In genomic region chr8:94745476-94746184, GRCm38 (mm10) we compare ENCODE assay signal across 33 mouse cellular contexts. TPM values are rescaled to one million over a fixed set of nuclear protein-coding genes. Genes with fewer than 3 reads are reported as not detected.
"Had no signal": no experiment of that assay in that cellular context is flagged by ENCODE, and none has a peak within 500 bp of the region (broad histone marks: within the 10 kb centered on the region; RNA-seq: fewer than 3 reads in every experiment).

TSS of gene Ccl22 (plus strand) at chr8:94745590.

- H3K9ac ChIP-seq: forebrain, postnatal 0 days; heart, embryonic 12.5 days; hindbrain, embryonic 13.5 days; hindbrain, embryonic 15.5 days; limb, embryonic 12.5 days had no signal

- H3K27ac ChIP-seq: heart, embryonic 10.5 days; hindbrain, embryonic 13.5 days; hindbrain, embryonic 15.5 days; hindbrain, postnatal 0 days; layer of hippocampus, adult 2 months; left cerebral cortex, adult 2 months; limb, embryonic 10.5 days; limb, embryonic 12.5 days had no signal

- H3K27me3 ChIP-seq: hindbrain, embryonic 15.5 days; limb, embryonic 12.5 days had no signal

- H3K9me3 ChIP-seq: heart, embryonic 10.5 days; hindbrain, embryonic 13.5 days; hindbrain, embryonic 15.5 days; limb, embryonic 10.5 days had no signal

- H3K4me2 ChIP-seq: heart, embryonic 12.5 days; hindbrain, embryonic 13.5 days; hindbrain, embryonic 15.5 days; limb, embryonic 12.5 days had no signal

- H3K36me3 ChIP-seq: heart, embryonic 10.5 days; heart, embryonic 12.5 days; hindbrain, embryonic 13.5 days; hindbrain, embryonic 15.5 days; limb, embryonic 10.5 days; limb, embryonic 12.5 days had no signal

- DNase-seq: forebrain, postnatal 0 days; gastrocnemius, postnatal 14 days; gastrocnemius, postnatal 36 days; heart, adult 18-20 months; heart, postnatal 10 days; heart, postnatal 36 days; kidney, adult 11 months; kidney, adult 8-10 months; kidney, postnatal 10 days; kidney, postnatal 25 days; kidney, postnatal 4 days; liver had no signal

- H3K4me1 ChIP-seq: heart, embryonic 10.5 days; heart, embryonic 12.5 days; hindbrain, embryonic 13.5 days; hindbrain, embryonic 15.5 days; limb, embryonic 10.5 days; limb, embryonic 12.5 days had no signal

- H3K4me3 ChIP-seq: heart, embryonic 10.5 days; heart, embryonic 12.5 days; hindbrain, embryonic 13.5 days; hindbrain, embryonic 15.5 days; layer of hippocampus, adult 2 months; left cerebral cortex, adult 2 months; limb, embryonic 10.5 days; limb, embryonic 12.5 days had no signal

RNA-seq across cellular contexts. Expression of gene Ccl22, which starts in this region (rescaled TPM):
- total RNA-seq: forebrain, postnatal 0 days; gastrocnemius, adult 18-20 months; gastrocnemius, adult 8-10 months; gastrocnemius, postnatal 14 days; gastrocnemius, postnatal 36 days; heart, adult 8-10 months; heart, postnatal 10 days; heart, postnatal 36 days; hematopoietic stem cell, adult 5-6 weeks; layer of hippocampus, postnatal 10 days; layer of hippocampus, postnatal 25 days; left cerebral cortex, postnatal 14 days had no signal
- polyA plus RNA-seq: heart, embryonic 10.5 days; heart, embryonic 12.5 days; heart, embryonic 14.5 days; hindbrain, embryonic 11.5 days; hindbrain, embryonic 13.5 days; hindbrain, embryonic 15.5 days; intestine, embryonic 14.5 days; kidney, embryonic 14.5 days; kidney, embryonic 16.5 days; limb, embryonic 10.5 days; limb, embryonic 12.5 days had no signal
